Mouse (Mus musculus) myocyte (in vitro differentiated cells): Measurements from ENCODE around the gene Dlx3. TPM values are rescaled to one million over a fixed set of nuclear protein-coding genes. Genes with fewer than 3 reads are reported as not detected.

Source experiments
- H3K27me3 ChIP-seq: one replicate; pipeline ENCODE4 v1.6.1; 2011; ENCODE audit not compliant: control insufficient read depth, insufficient read depth, insufficient read length
- H3K36me3 ChIP-seq: one replicate; pipeline ENCODE4 v1.6.1; 2011; ENCODE audit not compliant: control insufficient read depth, insufficient read depth
- H3K4me2 ChIP-seq: one replicate; pipeline ENCODE4 v1.6.1; 2011; ENCODE audit warnings: low read depth, control low read depth
- H3K4me3 ChIP-seq: one replicate; pipeline ENCODE4 v1.5.1; 2011; ENCODE audit warnings: mild to moderate bottlenecking, control low read depth, moderate library complexity
- H3K79me2 ChIP-seq: one replicate; pipeline ENCODE4 v1.6.1; 2011; ENCODE audit not compliant: control insufficient read depth, insufficient read depth
- H3ac ChIP-seq: one replicate; pipeline ENCODE4 v1.6.1; 2011; ENCODE audit not compliant: control insufficient read depth, insufficient read length
- CEBPB ChIP-seq: IDR thresholded peaks from 2 replicates; pipeline ENCODE4 v1.6.1; 2011; ENCODE audit warnings: mild to moderate bottlenecking, moderate library complexity; ENCODE audit not compliant: poor library complexity, insufficient read depth, severe bottlenecking
- E2F4 ChIP-seq: IDR thresholded peaks from one replicate; pipeline ENCODE4 v1.6.1; 2011; ENCODE audit warnings: mild to moderate bottlenecking, control low read depth, moderate library complexity; ENCODE audit not compliant: insufficient read depth
- MAX ChIP-seq: IDR thresholded peaks from one replicate; pipeline ENCODE4 v1.6.1; 2011; ENCODE audit warnings: low read depth, mild to moderate bottlenecking, control low read depth
- MYOD1 ChIP-seq, 3 experiments: IDR thresholded peaks; one replicate each; pipeline ENCODE4 v1.6.1; 2011; ENCODE audit warnings: control low read depth in 2 of 3, low read depth in 2 of 3, mild to moderate bottlenecking in 2 of 3, moderate library complexity in 1 of 3; ENCODE audit not compliant: insufficient read length in 2 of 3, control insufficient read depth in 1 of 3
- MYOG ChIP-seq, 3 experiments: IDR thresholded peaks; one replicate each; pipeline ENCODE4 v1.6.1; 2011; ENCODE audit warnings: control low read depth in 2 of 3, low read depth in 2 of 3, mild to moderate bottlenecking in 2 of 3; ENCODE audit not compliant: insufficient read length in 2 of 3, control insufficient read depth in 1 of 3, insufficient read depth in 1 of 3
- POLR2A ChIP-seq: IDR thresholded peaks from one replicate; pipeline ENCODE4 v1.6.1; 2011; ENCODE audit warnings: low read depth, mild to moderate bottlenecking, control low read depth, moderate library complexity; ENCODE audit not compliant: insufficient read length
- POLR2AphosphoS2 ChIP-seq: IDR thresholded peaks from one replicate; pipeline ENCODE4 v1.6.1; 2011; ENCODE audit warnings: low read depth, control low read depth; ENCODE audit not compliant: insufficient read length
- REST ChIP-seq: IDR thresholded peaks from one replicate; pipeline ENCODE4 v1.6.1; 2011; ENCODE audit warnings: mild to moderate bottlenecking, control low read depth, moderate library complexity; ENCODE audit not compliant: insufficient read depth, insufficient read length
- SRF ChIP-seq: IDR thresholded peaks from one replicate; pipeline ENCODE4 v1.6.1; 2011; ENCODE audit warnings: low read depth; ENCODE audit not compliant: control insufficient read depth, insufficient read length
- TCF12 ChIP-seq: IDR thresholded peaks from one replicate; pipeline ENCODE4 v1.6.1; 2011; ENCODE audit warnings: mild to moderate bottlenecking, control low read depth; ENCODE audit not compliant: poor library complexity, insufficient read depth, severe bottlenecking
- TCF3 ChIP-seq: IDR thresholded peaks from one replicate; pipeline ENCODE4 v1.6.1; 2011; ENCODE audit warnings: low read depth, control low read depth; ENCODE audit not compliant: insufficient read length
- USF1 ChIP-seq: IDR thresholded peaks from one replicate; pipeline ENCODE4 v1.6.1; 2011; ENCODE audit warnings: low read depth, mild to moderate bottlenecking, control low read depth, moderate library complexity
- polyA plus RNA-seq: library from polyadenylated mRNA; unstranded; fragments of >200 nt; fragmentation: generic; extraction: Trizol; gene quantifications from one replicate; pipeline ENCODE4 v1.2.1, GENCODE M21; 2012; ENCODE audit warnings: missing spikeins

Dlx3 gene
- polyA plus RNA-seq, 1 experiment, result 6.3 TPM

- H3K4me2 ChIP-seq, result peak overlapping the region; percentile 80
- TF ChIP-seq MYOG (IDR thresholded peaks at IDR 0.05; ENCODE audit: control insufficient read depth in 1 of 3, insufficient read depth in 1 of 3, insufficient read length in 2 of 3, low read depth in 2 of 3) (peak in 1 of 3 experiments; percentile 2), TCF12 (no peak)
- H3K79me2 ChIP-seq, result no peaks in the 10 kb centered on the region
- H3K27me3 ChIP-seq, result no peaks in the 10 kb centered on the region
- peak overlapping the region; percentile 11 for H3ac ChIP-seq
- H3K4me3 ChIP-seq, result peak overlapping the region; percentile 43
- no peaks in the 10 kb centered on the region for H3K36me3 ChIP-seq
Measured at GRCm38 (mm10) chr11:95076041-95076535, 43.8 kb upstream of the Dlx3 start.

- H3K27me3 ChIP-seq, result no peaks in the 10 kb centered on the region
Measured at GRCm38 (mm10) chr11:95076536-95077111, 43.3 kb upstream of the Dlx3 start, which contains the start of gene Itga3. Itga3 (minus strand) TSS chr11:95076801.

GRCm38 (mm10) chr11:95077956-95078355 is 42.0 kb upstream of the Dlx3 start:
- H3K36me3 ChIP-seq, result no peaks in the 10 kb centered on the region
- no peak overlapping the region for H3K4me3 ChIP-seq
- no peak overlapping the region for H3ac ChIP-seq
- TF ChIP-seq TCF3 (no peak), TCF12 (no peak), REST (no peak), POLR2A (no peak), CEBPB (no peak), MYOD1 (IDR thresholded peaks at IDR 0.05; ENCODE audit: control insufficient read depth in 1 of 3, insufficient read length in 2 of 3, low read depth in 2 of 3) (no peak), USF1 (no peak), SRF (no peak), E2F4 (no peak), MAX (no peak), POLR2AphosphoS2 (no peak), MYOG (IDR thresholded peaks at IDR 0.05; ENCODE audit: control insufficient read depth in 1 of 3, insufficient read depth in 1 of 3, insufficient read length in 2 of 3, low read depth in 2 of 3) (no peak)
- no peaks in the 10 kb centered on the region for H3K27me3 ChIP-seq
- no peaks in the 10 kb centered on the region for H3K79me2 ChIP-seq
- peak overlapping the region; percentile 10 for H3K4me2 ChIP-seq

More at GRCm38 (mm10) chr11:95076536-95077111, 43.3 kb upstream of the Dlx3 start, which contains the start of gene Itga3:
- Histone ChIP-seq H3K4me3 (peak within 1 kb of the TSS; percentile 43), H3K36me3 (no peaks in the 10 kb centered on the region), H3K4me2 (peak within 1 kb of the TSS; percentile 80), H3K79me2 (no peaks in the 10 kb centered on the region), H3ac (peak within 1 kb of the TSS; percentile 11)
- TF ChIP-seq TCF12, result no peak
- TF ChIP-seq MYOD1 (IDR thresholded peaks at IDR 0.05; ENCODE audit: control insufficient read depth in 1 of 3, insufficient read length in 2 of 3, low read depth in 2 of 3), result no peak
- no peak for TF ChIP-seq MAX
- TF ChIP-seq CEBPB, result no peak
- TF ChIP-seq TCF3, result no peak
- TF ChIP-seq SRF, result no peak
- no peak for TF ChIP-seq REST
- TF ChIP-seq MYOG (IDR thresholded peaks at IDR 0.05; ENCODE audit: control insufficient read depth in 1 of 3, insufficient read depth in 1 of 3, insufficient read length in 2 of 3, low read depth in 2 of 3), result no peak
- no peak for TF ChIP-seq POLR2A
- TF ChIP-seq POLR2AphosphoS2, result no peak
- no peak for TF ChIP-seq E2F4
- TF ChIP-seq USF1, result no peak

GRCm38 (mm10) chr11:95079256-95079875 is 40.6 kb upstream of the Dlx3 start:
- Histone ChIP-seq H3K4me3 (no peak overlapping the region), H3K36me3 (no peaks in the 10 kb centered on the region), H3K27me3 (no peaks in the 10 kb centered on the region), H3ac (no peak overlapping the region), H3K4me2 (no peak overlapping the region), H3K79me2 (no peaks in the 10 kb centered on the region)
- TF ChIP-seq MYOG (IDR thresholded peaks at IDR 0.05; ENCODE audit: control insufficient read depth in 1 of 3, insufficient read depth in 1 of 3, insufficient read length in 2 of 3, low read depth in 2 of 3) (peak in 1 of 3 experiments; percentile 13), MYOD1 (IDR thresholded peaks at IDR 0.05; ENCODE audit: control insufficient read depth in 1 of 3, insufficient read length in 2 of 3, low read depth in 2 of 3) (peak in 1 of 3 experiments; percentile 11), TCF12 (no peak), MAX (no peak)

- Histone ChIP-seq H3K27me3 (no peaks in the 10 kb centered on the region), H3ac (no peak overlapping the region), H3K4me3 (no peak overlapping the region), H3K4me2 (no peak overlapping the region), H3K79me2 (no peaks in the 10 kb centered on the region), H3K36me3 (no peaks in the 10 kb centered on the region)
- TF ChIP-seq POLR2AphosphoS2 (no peak), TCF12 (no peak), POLR2A (no peak), SRF (no peak), MAX (no peak), E2F4 (no peak), MYOD1 (IDR thresholded peaks at IDR 0.05; ENCODE audit: control insufficient read depth in 1 of 3, insufficient read length in 2 of 3, low read depth in 2 of 3) (no peak), USF1 (no peak), REST (no peak), TCF3 (no peak), CEBPB (no peak), MYOG (IDR thresholded peaks at IDR 0.05; ENCODE audit: control insufficient read depth in 1 of 3, insufficient read depth in 1 of 3, insufficient read length in 2 of 3, low read depth in 2 of 3) (no peak)
Measured at GRCm38 (mm10) chr11:95080783-95081182, 39.1 kb upstream of the Dlx3 start.
